Mouse (Mus musculus) urinary bladder, postnatal 36 days (tissue): ENCODE data around the gene Stac2.

Experiments used
- DNase-seq, 2 experiments: peaks; one replicate each; pipeline ENCODE4 v3.0.0; 2022; ENCODE audit warnings: low spot score in 2 of 2, mixed read lengths in 1 of 2

Gene Stac2

GRCm38 (mm10) chr11:97998074-97998793 lies 55.0 kb downstream of the Stac2 start:
- no peak for DNase-seq

DNA sequence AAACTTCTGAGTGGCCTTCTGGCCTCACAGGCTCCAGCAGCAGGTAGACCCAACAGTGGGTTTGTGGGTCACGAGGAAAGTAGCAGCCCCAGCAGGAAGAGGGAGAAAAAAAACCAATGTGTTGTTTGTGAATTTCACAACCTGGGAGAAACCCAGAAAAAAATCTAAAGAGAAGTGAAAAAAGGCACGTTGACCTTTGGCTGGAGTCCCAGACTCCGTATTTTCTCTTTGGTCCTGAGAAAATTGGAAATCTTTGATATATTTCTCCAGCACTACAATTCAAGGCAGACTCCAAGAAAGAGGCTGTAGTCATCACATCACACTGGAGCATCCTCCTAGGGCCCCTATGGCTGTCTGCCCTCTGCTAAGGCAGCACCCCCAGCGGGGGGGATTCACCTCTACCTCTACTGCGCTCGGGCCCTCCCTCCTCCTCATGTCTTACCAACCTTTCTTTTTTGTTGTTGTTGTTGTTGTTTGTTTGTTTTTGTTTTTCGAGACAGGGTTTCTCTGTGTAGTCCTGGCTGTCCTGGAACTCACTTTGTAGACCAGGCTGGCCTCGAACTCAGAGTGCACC lies 55.8 kb downstream of the Stac2 start:
- no peak for DNase-seq

GRCm38 (mm10) chr11:97996691-97997090 lies 56.6 kb downstream of the Stac2 start:
- DNase-seq = no peak

DNA sequence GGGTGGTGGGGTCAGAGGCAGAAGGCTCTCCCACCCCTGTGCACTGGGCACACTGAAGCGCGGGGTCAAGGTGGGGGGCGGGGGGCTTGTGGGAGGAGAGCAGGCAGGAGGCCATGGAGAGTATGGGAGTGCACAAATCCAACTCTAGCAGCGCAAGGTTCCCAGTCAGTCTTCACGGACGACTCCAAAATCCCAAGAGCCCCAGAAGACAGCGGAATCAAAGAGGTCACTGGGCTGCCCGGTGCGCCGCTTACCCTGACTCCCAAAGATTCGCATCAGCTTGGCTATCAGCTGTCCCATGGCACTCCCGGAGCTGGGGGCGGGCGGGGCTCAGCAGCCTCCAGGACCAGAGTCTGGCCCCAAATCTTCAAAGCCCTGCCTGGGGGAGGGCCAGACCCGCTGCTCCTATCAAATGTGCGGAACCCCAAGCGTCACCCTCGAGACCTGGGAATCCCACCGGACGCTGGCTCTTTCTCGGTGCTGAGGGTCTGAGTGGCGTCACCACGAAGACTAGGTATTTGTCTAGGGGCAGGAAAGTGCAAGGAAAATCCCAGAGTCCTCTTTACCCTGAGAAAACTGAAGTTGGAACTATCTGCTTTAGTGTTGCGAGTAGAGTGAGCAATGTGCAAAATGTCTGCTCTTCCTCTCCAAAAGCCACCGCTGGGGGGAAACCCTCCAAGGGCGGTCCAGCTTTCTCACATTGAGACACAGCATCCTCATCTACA lies 57.5 kb downstream of the Stac2 start, which contains the start of gene Arl5c:
TSS of gene Arl5c (minus strand) at position 618 of the 725 bp plus-strand sequence.
- peak in 1 of 2 experiments; percentile 30 for DNase-seq

GRCm38 (mm10) chr11:97994539-97995100 lies 58.6 kb downstream of the Stac2 start:
- DNase-seq = peak; percentile 75 to 80

DNA sequence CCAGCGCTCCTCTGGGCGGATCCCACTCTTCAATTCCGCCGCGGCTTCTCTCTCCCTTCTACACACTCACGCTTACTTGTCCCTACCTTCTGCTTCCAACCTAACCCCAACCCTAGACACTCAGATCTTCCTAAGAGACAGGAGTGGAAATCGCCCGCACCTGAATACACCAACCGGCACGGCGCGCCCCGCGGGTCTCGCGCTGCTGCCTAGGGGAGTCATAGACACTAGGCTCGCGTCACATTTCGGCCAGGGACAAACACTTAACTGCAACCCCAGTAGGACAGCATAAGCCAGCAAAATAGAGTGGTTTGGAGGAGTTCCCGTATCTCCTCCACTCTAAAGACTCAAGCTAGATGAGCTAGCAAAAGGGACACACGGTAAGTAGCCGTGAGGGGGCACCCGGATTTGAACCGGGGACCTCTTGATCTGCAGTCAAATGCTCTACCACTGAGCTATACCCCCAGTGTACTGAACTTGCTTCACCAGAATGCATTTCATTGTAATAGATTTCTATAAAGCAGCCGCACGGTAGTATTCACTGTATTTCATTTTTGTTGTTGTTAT lies 64.6 kb downstream of the Stac2 start:
- peak; percentile 75 to 86 for DNase-seq

- DNase-seq = peak; percentile 95 to 96
These were observed 65.4 kb downstream of the Stac2 start for GRCm38 (mm10) chr11:97987551-97988526.

- DNase-seq = no peak
These were observed 66.4 kb downstream of the Stac2 start for GRCm38 (mm10) chr11:97986738-97987465.
